22 mouse cellular contexts compared by ENCODE assay signal in genomic region chr15:94457636-94458390, GRCm38 (mm10). TPM values are rescaled to one million over a fixed set of nuclear protein-coding genes. Genes with fewer than 3 reads are reported as not detected.
DNase-seq lines count a peak whose midpoint lies in the region; ATAC-seq and TF ChIP-seq lines count a peak whose summit lies in the region.
"Had no signal": no experiment of that assay in that cellular context is flagged by ENCODE, and none has a peak within 500 bp of the region (broad histone marks: within the 10 kb centered on the region; RNA-seq: fewer than 3 reads in every experiment).

No protein-coding gene starts in this region.

- TF ChIP-seq POLR2A in cerebellum, adult 2 months (IDR thresholded peaks at IDR 0.05; ENCODE audit: borderline replicate concordance, insufficient read depth, low read length) = no peak
- TF ChIP-seq POLR2A in lung, adult 2 months (IDR thresholded peaks at IDR 0.05; ENCODE audit: borderline replicate concordance, extremely low read depth, low read depth, low read length) = no peak

- no peaks in the 10 kb centered on the region for H3K36me3 ChIP-seq in kidney, embryonic 14.5 days (ENCODE audit: control insufficient read depth, insufficient read depth, low read length)
- H3K36me3 ChIP-seq in limb, embryonic 13.5 days = no peaks in the 10 kb centered on the region
- H3K36me3 ChIP-seq in neural tube, embryonic 13.5 days = no peaks in the 10 kb centered on the region
- H3K36me3 ChIP-seq: embryonic facial prominence, embryonic 12.5 days; forebrain, embryonic 10.5 days; heart, embryonic 10.5 days; hindbrain, embryonic 10.5 days; liver, embryonic 15.5 days had no signal

- no peak; the same call in 1 of the 2 replicates for ATAC-seq in kidney, embryonic 14.5 days (ENCODE audit: low FRiP score, low TSS enrichment)
- no peak for ATAC-seq in limb, embryonic 13.5 days (ENCODE audit: low FRiP score, low read depth)
- ATAC-seq in neural tube, embryonic 13.5 days (ENCODE audit: low read depth) = peak; percentile 27; the same call in 1 of the 2 replicates
- ATAC-seq: forebrain, postnatal 0 days; inflammation-experienced regulatory T-cells, adult 6 months; lung, postnatal 0 days had no signal

- no peak overlapping the region for H3K4me3 ChIP-seq in kidney, embryonic 14.5 days (ENCODE audit: low read length)
- no peak overlapping the region for H3K4me3 ChIP-seq in limb, embryonic 13.5 days
- H3K4me3 ChIP-seq in neural tube, embryonic 13.5 days = no peak overlapping the region
- H3K4me3 ChIP-seq in cerebellum, adult 2 months (replicated peaks; ENCODE audit: insufficient read depth, low read depth, low read length) = no peak overlapping the region
- no peak overlapping the region for H3K4me3 ChIP-seq in lung, adult 2 months (replicated peaks; ENCODE audit: extremely low read depth, low read depth, low read length)
- H3K4me3 ChIP-seq: embryonic facial prominence, embryonic 12.5 days; forebrain, embryonic 10.5 days; heart, embryonic 10.5 days; hindbrain, embryonic 10.5 days; layer of hippocampus, adult 2 months; liver, embryonic 15.5 days had no signal

- no peak overlapping the region for H3K27ac ChIP-seq in kidney, embryonic 14.5 days (ENCODE audit: low read depth, low read length)
- no peak overlapping the region; the same call in 1 of the 2 replicates for H3K27ac ChIP-seq in limb, embryonic 13.5 days
- H3K27ac ChIP-seq in neural tube, embryonic 13.5 days (replicated peaks) = no peak overlapping the region
- no peak overlapping the region for H3K27ac ChIP-seq in cerebellum, adult 2 months (ENCODE audit: insufficient read depth, low read length)
- H3K27ac ChIP-seq: embryonic facial prominence, embryonic 12.5 days; forebrain, embryonic 10.5 days; heart, embryonic 10.5 days; hindbrain, embryonic 10.5 days; layer of hippocampus, adult 2 months; liver, embryonic 15.5 days had no signal

- 0 out of 2 replicates have a peak overlapping the region, but pooled peaks have one; percentile 1 for H3K4me2 ChIP-seq in kidney, embryonic 14.5 days (replicated peaks; ENCODE audit: low read depth, low read length)
- H3K4me2 ChIP-seq in limb, embryonic 13.5 days (replicated peaks) = peak overlapping the region; percentile 16; the same call in 1 of the 2 replicates
- peak overlapping the region; percentile 9 for H3K4me2 ChIP-seq in neural tube, embryonic 13.5 days
- H3K4me2 ChIP-seq: embryonic facial prominence, embryonic 12.5 days; liver, embryonic 15.5 days had no signal

- DNase-seq in kidney, adult 11 months = no peak
- peak; percentile 11 for DNase-seq in fibroblast of lung, adult 2 months (ENCODE audit: low read depth)
- DNase-seq in cerebellum, adult 2 months = no peak
- DNase-seq in lung, adult 2 months = no peak
- DNase-seq: B cell, adult 2 months; cerebellum, postnatal 14 days; forebrain, postnatal 0 days; kidney, adult 8-10 months; left cerebral cortex, postnatal 4 days; midbrain, embryonic 14.5 days; right cerebral cortex, postnatal 4 days had no signal

- peaks cover 8% of the 10 kb centered on the region; the same call in 1 of the 2 replicates for H3K4me1 ChIP-seq in kidney, embryonic 14.5 days (ENCODE audit: control insufficient read depth, insufficient read depth, low read length)
- peaks cover 14% of the 10 kb centered on the region for H3K4me1 ChIP-seq in limb, embryonic 13.5 days
- H3K4me1 ChIP-seq in neural tube, embryonic 13.5 days (replicated peaks) = peaks cover 13% of the 10 kb centered on the region
- H3K4me1 ChIP-seq in cerebellum, adult 2 months (ENCODE audit: control insufficient read depth, insufficient read depth, low read length) = no peaks in the 10 kb centered on the region
- H3K4me1 ChIP-seq in lung, adult 2 months (ENCODE audit: control insufficient read depth, insufficient read depth, low read length) = no peaks in the 10 kb centered on the region
- H3K4me1 ChIP-seq: heart, embryonic 10.5 days; liver, embryonic 15.5 days had no signal

- H3K9me3 ChIP-seq in kidney, embryonic 14.5 days (ENCODE audit: control insufficient read depth, low read length) = no peaks in the 10 kb centered on the region
- no peaks in the 10 kb centered on the region for H3K9me3 ChIP-seq in limb, embryonic 13.5 days
- H3K9me3 ChIP-seq in neural tube, embryonic 13.5 days = no peaks in the 10 kb centered on the region
- H3K9me3 ChIP-seq: embryonic facial prominence, embryonic 12.5 days; forebrain, embryonic 10.5 days; heart, embryonic 10.5 days; hindbrain, embryonic 10.5 days; liver, embryonic 15.5 days had no signal

- no peak for TF ChIP-seq CTCF in cerebellum, adult 2 months (IDR thresholded peaks at IDR 0.05; ENCODE audit: borderline replicate concordance, insufficient read depth, low read depth, low read length)
- no peak for TF ChIP-seq CTCF in lung, adult 2 months (IDR thresholded peaks at IDR 0.05; ENCODE audit: insufficient read depth, low read length)

- H3K27me3 ChIP-seq in kidney, embryonic 14.5 days (ENCODE audit: control insufficient read depth, insufficient read depth, low read length) = no peaks in the 10 kb centered on the region
- H3K27me3 ChIP-seq in limb, embryonic 13.5 days = no peaks in the 10 kb centered on the region
- no peaks in the 10 kb centered on the region for H3K27me3 ChIP-seq in neural tube, embryonic 13.5 days
- no peaks in the 10 kb centered on the region for H3K27me3 ChIP-seq in cerebellum, adult 2 months (ENCODE audit: control insufficient read depth, insufficient read depth, low read length)
- H3K27me3 ChIP-seq: embryonic facial prominence, embryonic 12.5 days; liver, embryonic 15.5 days had no signal

- 17% methylated on average over 18 of the region's 18 CpGs for WGBS in kidney, embryonic 14.5 days
- 32% methylated on average over 18 of the region's 18 CpGs for WGBS in limb, embryonic 13.5 days
- 19% methylated on average over 18 of the region's 18 CpGs for WGBS in neural tube, embryonic 13.5 days
- WGBS in cerebellum, adult 2 months = 50% methylated on average over 18 of the region's 18 CpGs
- WGBS in lung, adult 2 months = 70% methylated on average over 18 of the region's 18 CpGs

- no peak overlapping the region for H3K9ac ChIP-seq in kidney, embryonic 14.5 days (ENCODE audit: low read depth, low read length)
- H3K9ac ChIP-seq in limb, embryonic 13.5 days = no peak overlapping the region
- H3K9ac ChIP-seq in neural tube, embryonic 13.5 days = no peak overlapping the region
- H3K9ac ChIP-seq: embryonic facial prominence, embryonic 12.5 days; forebrain, postnatal 0 days; liver, embryonic 15.5 days had no signal

RNA-seq across cellular contexts. Expression of gene Adamts20, which starts 7.4 kb away (rescaled TPM):
- 3.5 and 4.0 TPM in 2 replicates for polyA plus RNA-seq in kidney, embryonic 14.5 days (2014; fragmentation: Nextera tagmentation; extraction: Ambion mirVana)
- 4.0 and 4.1 TPM in 2 replicates for polyA plus RNA-seq in limb, embryonic 13.5 days (2015; fragmentation: Nextera tagmentation; extraction: Ambion mirVana)
- polyA plus RNA-seq in neural tube, embryonic 13.5 days (2015; fragmentation: Nextera tagmentation; extraction: Ambion mirVana) = 4.0 TPM in 2 replicates
- polyA plus RNA-seq in cerebellum, adult 2 months (2012; rRNA removed) = 4.5 and 5.1 TPM in 2 replicates
- 0.40 and 1.1 TPM in 2 replicates for polyA plus RNA-seq in lung, adult 2 months (2012; rRNA removed)
- polyA plus RNA-seq: inflammation-experienced regulatory T-cells, adult 6 months had no signal
